Mouse (Mus musculus) testis, adult 2 months (tissue): ENCODE data around the gene Akp3. TPM values are rescaled to one million over a fixed set of nuclear protein-coding genes. Genes with fewer than 3 reads are reported as not detected.

Experiments
- H3K27ac ChIP-seq: fragments of 200-500 bp; 2 replicates; pipeline ENCODE4 v1.5.1; 2012; ENCODE audit warnings: low read depth, low read length; ENCODE audit not compliant: control insufficient read depth, insufficient read depth
- H3K27me3 ChIP-seq: fragments of 200-500 bp; 2 replicates; pipeline ENCODE4 v1.6.1; 2012; ENCODE audit warnings: mild to moderate bottlenecking, low read length, moderate library complexity; ENCODE audit not compliant: control insufficient read depth, insufficient read depth
- H3K36me3 ChIP-seq: fragments of 200-500 bp; 2 replicates; pipeline ENCODE4 v1.6.1; 2012; ENCODE audit warnings: mild to moderate bottlenecking, low read length; ENCODE audit not compliant: control insufficient read depth, insufficient read depth
- H3K4me1 ChIP-seq: fragments of 200-500 bp; 2 replicates; pipeline ENCODE4 v1.6.1; 2012; ENCODE audit warnings: low read length; ENCODE audit not compliant: control insufficient read depth, insufficient read depth
- H3K4me3 ChIP-seq: fragments of 200-500 bp; 2 replicates; pipeline ENCODE4 v1.5.1; 2012; ENCODE audit warnings: low read depth, mild to moderate bottlenecking, low read length, moderate library complexity, mixed read lengths; ENCODE audit not compliant: control insufficient read depth
- CTCF ChIP-seq: fragments of 200-500 bp; IDR thresholded peaks from 2 replicates; pipeline ENCODE4 v1.5.1; 2012; ENCODE audit warnings: low read depth, mild to moderate bottlenecking, inconsistent platforms, low read length, moderate library complexity; ENCODE audit not compliant: control insufficient read depth, insufficient read depth, insufficient replicate concordance
- POLR2A ChIP-seq: fragments of 200-500 bp; IDR thresholded peaks from 2 replicates; pipeline ENCODE4 v1.6.1; 2012; ENCODE audit warnings: low read depth, mild to moderate bottlenecking, inconsistent platforms, low read length, moderate library complexity; ENCODE audit not compliant: control insufficient read depth
- polyA plus RNA-seq: library from polyadenylated mRNA; depleted of rRNA; stranded (reverse); fragments of >200 nt; gene quantifications from 2 replicates; pipeline ENCODE4 v1.2.3, GENCODE M21; 2012

Gene Akp3
- polyA plus RNA-seq, 1 experiment: 1.7 TPM

- Histone ChIP-seq H3K4me3 (peak overlapping the region; percentile 83), H3K36me3 (no peaks in the 10 kb centered on the region), H3K27ac (no peak overlapping the region), H3K27me3 (peaks cover 2% of the 10 kb centered on the region; the same call in 1 of the 2 replicates), H3K4me1 (peaks cover 23% of the 10 kb centered on the region)
- TF ChIP-seq CTCF: no peak
- no peak for TF ChIP-seq POLR2A
These were observed 29.8 kb downstream of the Akp3 start for GRCm38 (mm10) chr1:87154501-87155120.

DNA sequence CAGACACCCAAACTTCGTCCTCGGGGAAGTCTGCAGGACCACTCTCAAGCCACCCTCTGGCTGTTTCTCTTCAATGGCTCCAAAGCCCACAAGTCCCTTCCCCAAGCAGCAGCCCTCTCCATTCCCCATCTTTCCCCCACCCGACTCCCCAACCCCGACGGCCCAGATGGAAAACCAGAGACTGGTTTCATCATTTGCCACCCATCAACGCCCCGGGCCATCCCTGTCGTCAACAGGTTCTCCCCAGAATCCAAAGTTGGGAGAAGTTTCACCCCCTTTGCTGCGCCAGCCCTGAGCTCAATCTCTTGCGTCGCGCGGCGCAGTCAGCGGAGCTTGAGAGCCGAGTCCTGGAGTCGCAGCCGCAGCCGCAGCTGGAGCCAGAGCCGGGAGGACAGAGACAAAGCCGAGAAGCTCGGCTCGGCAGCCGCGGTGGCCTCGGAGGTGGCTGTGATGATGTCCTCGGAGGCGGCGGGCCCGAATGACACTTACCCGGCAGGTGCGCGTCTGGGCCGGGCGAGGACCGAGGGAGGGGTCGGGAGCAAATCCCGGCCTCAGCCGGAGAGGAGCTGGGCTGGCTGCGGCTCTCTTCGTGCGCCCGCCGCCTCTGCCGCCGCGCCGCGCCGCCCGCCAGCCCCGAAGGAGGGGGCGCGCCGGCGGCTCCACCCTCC lies 30.9 kb downstream of the Akp3 start:
- TF ChIP-seq CTCF: no peak
- no peak for TF ChIP-seq POLR2A
- no peaks in the 10 kb centered on the region for H3K36me3 ChIP-seq
- H3K4me1 ChIP-seq: peaks cover 20% of the 10 kb centered on the region
- H3K27ac ChIP-seq: no peak overlapping the region
- peaks cover 2% of the 10 kb centered on the region; the same call in 1 of the 2 replicates for H3K27me3 ChIP-seq
- peak overlapping the region; percentile 11; the same call in 1 of the 2 replicates for H3K4me3 ChIP-seq

DNA sequence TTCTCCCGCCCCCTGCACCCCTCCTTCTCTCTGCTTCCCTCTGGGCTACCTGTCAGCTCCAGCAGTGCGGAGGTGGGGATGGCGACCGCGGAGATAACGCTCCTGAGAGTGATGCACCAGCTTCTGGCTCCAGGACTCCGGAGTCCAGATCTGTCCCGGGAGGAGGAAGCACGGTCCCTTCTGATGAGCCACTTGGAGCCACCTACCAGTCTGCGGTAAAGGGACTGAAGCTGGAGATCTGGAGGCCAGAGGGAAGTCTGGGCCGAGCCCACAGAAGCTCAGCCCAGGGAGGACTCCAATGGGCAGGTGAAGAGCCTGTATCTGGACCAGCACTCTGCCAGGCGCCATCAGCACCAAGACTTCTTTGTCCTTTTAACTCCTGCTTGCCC lies 31.4 kb downstream of the Akp3 start, which contains the start of gene Ecel1:
Ecel1 (minus strand) TSS at position 323 of the 389 bp plus-strand sequence.
- TF ChIP-seq CTCF: no peak
- no peak for TF ChIP-seq POLR2A
- Histone ChIP-seq H3K36me3 (no peaks in the 10 kb centered on the region), H3K27ac (no peak within 1 kb of the TSS), H3K27me3 (peaks cover 2% of the 10 kb centered on the region; the same call in 1 of the 2 replicates), H3K4me1 (peaks cover 20% of the 10 kb centered on the region), H3K4me3 (peak within 1 kb of the TSS; percentile 11; the same call in 1 of the 2 replicates)

DNA sequence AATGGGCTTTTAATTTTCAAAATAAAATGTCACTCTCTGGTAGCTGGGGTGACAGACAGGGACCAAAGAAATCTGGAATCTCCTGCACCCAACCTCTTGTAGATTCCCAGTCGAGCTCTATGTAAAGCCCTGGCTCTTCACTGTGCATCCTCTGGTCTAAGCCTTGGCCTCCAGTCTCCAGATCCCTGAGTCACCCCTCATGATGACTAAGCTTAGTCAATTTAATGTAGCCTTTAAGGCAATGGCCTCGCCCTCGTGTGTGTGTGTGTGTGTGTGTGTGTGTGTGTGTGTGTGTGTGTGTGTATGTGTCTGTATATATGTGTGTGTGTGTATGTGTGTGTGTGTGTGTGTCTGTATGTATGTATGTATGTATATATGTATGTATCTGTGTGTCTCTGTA lies 34.6 kb downstream of the Akp3 start:
- no peaks in the 10 kb centered on the region for H3K36me3 ChIP-seq
- no peak overlapping the region for H3K27ac ChIP-seq
- TF ChIP-seq CTCF (no peak), POLR2A (no peak)
- H3K27me3 ChIP-seq: peaks cover 2% of the 10 kb centered on the region; the same call in 1 of the 2 replicates
- peaks cover 12% of the 10 kb centered on the region for H3K4me1 ChIP-seq
- H3K4me3 ChIP-seq: no peak overlapping the region

DNA sequence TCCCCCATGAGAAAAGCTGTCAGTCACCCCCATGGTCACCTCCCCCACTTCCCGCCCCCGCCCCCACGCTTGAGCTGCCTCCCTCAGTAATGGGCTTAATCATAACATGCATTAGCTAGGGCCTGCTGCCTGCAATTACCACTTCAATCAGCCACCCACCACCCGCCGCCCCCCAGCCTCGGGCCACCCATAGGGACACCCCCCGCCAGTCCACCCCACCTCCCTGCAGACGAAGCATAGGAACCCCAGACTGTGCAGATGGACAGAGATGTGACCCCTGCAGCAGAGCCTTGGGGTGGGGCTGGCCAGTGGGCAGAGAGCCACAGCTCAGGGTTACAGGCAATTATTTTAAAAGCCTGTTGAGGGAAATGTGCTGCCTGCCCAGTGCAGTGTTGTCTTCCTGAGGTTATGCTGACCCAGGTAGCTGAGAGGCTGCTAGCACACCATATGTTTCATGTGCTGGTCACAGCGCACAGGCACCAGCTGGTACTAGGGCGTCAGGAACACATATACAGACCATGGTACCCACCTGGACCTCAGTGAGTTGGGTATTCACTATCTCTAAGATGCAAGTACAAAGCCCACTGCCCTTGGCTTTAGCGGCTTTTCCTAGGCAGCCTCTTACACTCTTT lies 39.5 kb downstream of the Akp3 start:
- Histone ChIP-seq H3K27ac (no peak overlapping the region), H3K36me3 (no peaks in the 10 kb centered on the region), H3K4me3 (no peak overlapping the region), H3K4me1 (no peaks in the 10 kb centered on the region), H3K27me3 (no peaks in the 10 kb centered on the region)
- TF ChIP-seq CTCF: no peak
- no peak for TF ChIP-seq POLR2A

DNA sequence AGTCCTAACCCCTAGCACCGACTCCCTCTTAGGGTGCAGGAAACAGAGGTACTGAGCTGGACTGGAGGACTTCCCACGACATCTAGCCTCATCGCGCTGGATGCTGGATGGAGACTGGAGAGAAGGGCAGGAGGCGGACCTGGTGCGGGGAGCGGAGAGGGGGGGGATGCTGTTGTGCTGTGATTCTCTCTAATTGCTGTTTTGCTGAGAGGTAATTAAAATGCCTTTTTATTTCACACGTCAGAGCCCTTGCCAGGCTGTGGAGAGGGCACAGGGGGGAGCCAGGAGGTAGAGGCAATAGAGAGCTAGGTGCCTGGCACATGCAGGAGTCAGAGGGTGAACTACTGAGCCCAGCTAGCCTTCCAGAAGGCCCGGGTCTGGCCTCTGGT lies 40.0 kb downstream of the Akp3 start:
- no peaks in the 10 kb centered on the region for H3K27me3 ChIP-seq

DNA sequence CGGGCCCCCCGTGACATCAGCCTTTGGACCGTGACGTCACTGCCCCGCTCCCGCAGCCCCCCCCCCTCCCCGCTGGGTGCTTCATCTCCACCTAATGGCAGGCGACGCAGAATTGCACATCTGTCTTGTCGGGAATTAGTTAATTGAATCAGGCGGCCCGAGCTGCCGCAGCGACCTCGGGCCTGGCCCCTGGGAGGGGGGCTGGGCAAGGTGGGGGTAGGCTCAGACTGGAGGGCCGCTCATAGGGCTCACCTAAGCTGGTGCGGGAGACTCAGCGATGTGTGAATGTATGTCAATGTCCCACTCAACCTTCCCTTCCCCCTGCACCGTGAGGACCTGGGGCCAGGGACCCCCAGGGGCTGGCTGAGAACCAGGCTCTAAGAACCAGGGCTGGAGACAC lies 45.7 kb downstream of the Akp3 start:
- no peaks in the 10 kb centered on the region for H3K36me3 ChIP-seq
- H3K4me1 ChIP-seq: peaks cover 8% of the 10 kb centered on the region; the same call in 1 of the 2 replicates
- H3K27ac ChIP-seq: no peak overlapping the region
- H3K4me3 ChIP-seq: no peak overlapping the region
- no peaks in the 10 kb centered on the region for H3K27me3 ChIP-seq
- TF ChIP-seq CTCF: no peak
- no peak for TF ChIP-seq POLR2A

More for the DNA sequence above, 40.0 kb downstream of the Akp3 start:
- Histone ChIP-seq H3K27ac (no peak overlapping the region), H3K4me1 (0 out of 2 replicates have a peak, but pooled peaks cover under 1% of the 10 kb centered on the region), H3K36me3 (no peaks in the 10 kb centered on the region), H3K4me3 (no peak overlapping the region)
- TF ChIP-seq POLR2A: no peak
- no peak for TF ChIP-seq CTCF
